Mouse (Mus musculus) T-helper 1 cell (primary cell): Measurements from ENCODE around the gene Myo1h.

Experiments used
- in situ Hi-C: fragments of 300-600 bp; cut with MboI, MseI; formaldehyde crosslinking; loops from one replicate; pipeline ENCODE4 v1.15.1; 2025; ENCODE audit warnings: high pct_unique_total_duplicates

Gene Myo1h

GRCm38 (mm10) chr5:114288874-114289273 is at the start of gene Myo1h:
TSS of gene Myo1h (plus strand) at chr5:114289166.
- in situ Hi-C loops = no loop called here

- in situ Hi-C loops = no loop called here
These were observed 49.2 kb upstream of the Myo1h start for GRCm38 (mm10) chr5:114239737-114240136.

GRCm38 (mm10) chr5:114246465-114246864 is 42.5 kb upstream of the Myo1h start:
- in situ Hi-C loops = loop anchor here (5.0 kb wide), 1 partner anchor 66 kb away; no protein-coding TSS in a partner anchor

GRCm38 (mm10) chr5:114248174-114248589 is 40.8 kb upstream of the Myo1h start:
- in situ Hi-C loops = loop anchor here (5.0 kb wide), 1 partner anchor 64 kb away; no protein-coding TSS in a partner anchor

GRCm38 (mm10) chr5:114259495-114259894 is 29.5 kb upstream of the Myo1h start:
- in situ Hi-C loops = loop anchor here (10.0 kb wide), 1 partner anchor 1605 kb away; no protein-coding TSS in a partner anchor

GRCm38 (mm10) chr5:114261494-114261893 is 27.5 kb upstream of the Myo1h start:
- in situ Hi-C loops = no loop called here

- in situ Hi-C loops = no loop called here
These were observed 24.9 kb upstream of the Myo1h start for GRCm38 (mm10) chr5:114264030-114264459.

GRCm38 (mm10) chr5:114264791-114265190 is 24.2 kb upstream of the Myo1h start:
- in situ Hi-C loops = no loop called here

- in situ Hi-C loops = no loop called here
These were observed 20.3 kb upstream of the Myo1h start for GRCm38 (mm10) chr5:114268646-114269045.

GRCm38 (mm10) chr5:114269499-114269898 is 19.5 kb upstream of the Myo1h start:
- in situ Hi-C loops = no loop called here

- in situ Hi-C loops = no loop called here
These were observed 19.0 kb upstream of the Myo1h start for GRCm38 (mm10) chr5:114269984-114270383.

GRCm38 (mm10) chr5:114273693-114274402 is 15.1 kb upstream of the Myo1h start, which contains the start of gene Foxn4:
TSS of gene Foxn4 (minus strand) at chr5:114273807.
- in situ Hi-C loops = no loop called here

GRCm38 (mm10) chr5:114275339-114275738 is 13.6 kb upstream of the Myo1h start:
- in situ Hi-C loops = no loop called here

- in situ Hi-C loops = no loop called here
These were observed 13.0 kb upstream of the Myo1h start for GRCm38 (mm10) chr5:114275991-114276390.

GRCm38 (mm10) chr5:114279382-114280143 is 9.4 kb upstream of the Myo1h start:
- in situ Hi-C loops = loop anchor here (5.0 kb wide), 1 partner anchor 77 kb away; no protein-coding TSS in a partner anchor

GRCm38 (mm10) chr5:114282346-114282745 is 6.6 kb upstream of the Myo1h start:
- in situ Hi-C loops = loop anchor here (5.0 kb wide), 1 partner anchor 80 kb away; no protein-coding TSS in a partner anchor

- in situ Hi-C loops = loop anchor here (5.0 kb wide), 1 partner anchor 82 kb away; no protein-coding TSS in a partner anchor
These were observed 4.2 kb upstream of the Myo1h start for GRCm38 (mm10) chr5:114284604-114285397.

GRCm38 (mm10) chr5:114285398-114285700 is 3.6 kb upstream of the Myo1h start:
- in situ Hi-C loops = no loop called here

GRCm38 (mm10) chr5:114286102-114286501 is 2.9 kb upstream of the Myo1h start:
- in situ Hi-C loops = no loop called here

GRCm38 (mm10) chr5:114286872-114287571 is 1.9 kb upstream of the Myo1h start:
- in situ Hi-C loops = no loop called here

GRCm38 (mm10) chr5:114288396-114288795 is 570 bp upstream of the Myo1h start:
- in situ Hi-C loops = no loop called here
